Mouse (Mus musculus) left cerebral cortex, adult 8-10 months (tissue): ENCODE measurements at regions not wholly inside any gene's neighbourhood (a gene's known extent, or its start where the extent isn't known, plus 50 kb on each side); places are given as distances from the start of the nearest gene placed in this dataset.

Experiments used
- DNase-seq, 2 experiments: peaks; one replicate each; pipeline ENCODE4 v3.0.0; 2022; ENCODE audit warnings: low spot score in 2 of 2

DNA sequence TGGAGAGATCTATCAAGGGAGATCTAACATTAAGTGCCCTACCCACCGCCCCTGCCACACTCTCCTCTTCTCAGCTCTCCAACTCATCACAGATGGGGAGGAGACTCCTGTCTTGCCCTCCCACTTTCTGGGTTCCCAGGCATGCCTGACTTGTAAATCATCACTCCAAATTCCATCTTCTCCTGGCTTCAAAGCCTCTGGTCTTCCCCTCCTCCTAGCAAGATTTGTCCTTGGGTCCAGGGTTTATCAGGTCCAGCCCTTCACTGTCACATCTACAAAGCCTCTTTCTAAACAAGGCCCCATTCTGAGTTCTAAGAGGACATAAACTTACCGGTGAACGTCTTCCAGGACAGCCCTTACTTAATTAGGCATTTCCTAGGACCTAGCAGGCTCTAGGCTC lies 73.3 kb upstream of the Col5a1 start:
- no peak for DNase-seq

- no peak for DNase-seq
Measured at GRCm38 (mm10) chr2:27813370-27813769, 72.9 kb upstream of the Col5a1 start.

GRCm38 (mm10) chr2:27818656-27819055 lies 67.6 kb upstream of the Col5a1 start:
- no peak for DNase-seq

- DNase-seq: no peak
Measured at GRCm38 (mm10) chr2:27826826-27827225, 59.4 kb upstream of the Col5a1 start.

GRCm38 (mm10) chr2:27827582-27827981 lies 58.6 kb upstream of the Col5a1 start:
- no peak for DNase-seq

GRCm38 (mm10) chr2:27828237-27828636 lies 58.0 kb upstream of the Col5a1 start:
- no peak for DNase-seq

DNA sequence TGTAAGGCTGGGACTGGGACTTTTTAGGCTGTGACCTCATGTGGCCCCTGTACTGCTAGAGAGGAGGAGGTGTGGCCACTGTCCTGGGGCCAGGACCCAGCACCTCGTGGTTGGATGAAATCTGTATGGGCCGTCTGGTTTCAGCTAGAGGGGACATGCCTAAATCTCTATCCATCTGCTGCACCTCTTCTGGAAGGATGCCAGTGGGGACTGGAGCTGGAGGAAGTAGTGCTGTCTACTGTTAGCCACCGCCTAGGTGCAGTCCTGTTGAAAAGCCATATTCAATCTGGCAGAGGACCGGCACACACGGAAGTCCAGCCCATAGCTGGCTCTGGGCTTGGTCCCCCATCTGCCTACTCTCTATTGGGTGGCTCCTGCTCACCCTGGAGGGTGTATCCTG lies 56.7 kb upstream of the Col5a1 start:
- no peak for DNase-seq

DNA sequence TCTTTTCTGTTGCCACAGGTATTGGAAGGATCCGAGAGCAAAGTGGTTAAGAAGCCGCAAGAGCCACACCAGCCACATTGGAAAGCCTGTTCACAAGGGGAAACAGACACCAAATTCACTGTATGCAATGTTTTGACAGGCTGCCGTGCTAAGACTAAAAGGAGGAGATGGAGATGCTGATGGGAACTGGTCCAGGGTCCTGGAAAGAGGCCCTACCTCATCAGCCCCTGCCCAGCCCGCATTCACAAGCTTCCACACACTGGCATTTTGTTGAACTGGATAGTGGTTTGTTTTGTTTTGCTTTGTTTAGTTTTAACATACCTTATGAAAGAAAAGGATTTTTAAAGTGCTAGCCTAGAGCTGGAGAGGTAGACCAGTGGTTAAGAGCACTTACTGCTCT lies 51.3 kb upstream of the Col5a1 start:
- DNase-seq: no peak

DNA sequence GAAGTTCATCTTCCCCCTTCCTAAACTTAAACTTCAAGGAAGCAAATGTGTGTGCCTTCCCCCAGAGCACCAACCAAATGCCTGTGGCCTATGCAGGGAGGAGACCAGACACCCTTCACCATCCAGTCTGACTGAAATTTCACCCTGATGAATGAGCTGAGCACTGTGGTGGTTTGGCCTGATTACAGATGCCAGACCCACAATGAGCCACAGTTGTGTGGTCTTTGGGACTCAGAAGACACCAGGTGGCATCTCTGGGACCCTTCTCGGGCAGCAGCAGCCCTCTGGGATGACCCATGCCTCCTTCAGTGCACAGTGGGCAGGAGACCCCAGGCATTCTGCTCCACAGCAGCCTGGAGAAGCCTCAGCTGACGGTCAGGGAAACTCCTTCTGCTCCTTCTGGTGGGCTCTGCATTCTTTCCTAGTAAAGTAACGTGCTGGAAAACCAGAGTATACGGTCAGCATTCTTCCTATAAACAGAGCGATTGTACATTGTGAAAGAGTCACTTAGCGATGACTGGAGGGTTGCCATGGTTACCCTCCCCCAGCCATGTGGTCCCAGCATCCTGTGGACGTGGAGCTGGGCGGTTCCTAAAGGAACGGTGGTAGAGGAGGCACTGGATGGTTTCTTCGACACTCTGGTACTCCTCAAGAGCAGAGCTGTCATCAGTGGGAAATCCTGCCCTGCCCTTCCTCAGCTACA lies 50.3 kb upstream of the Col5a1 start:
- DNase-seq: peak in 1 of 2 experiments; percentile 67
